Mouse (Mus musculus): ENCODE measurements at regions not wholly inside any gene's neighbourhood (a gene's known extent, or its start where the extent isn't known, plus 50 kb on each side); places are given as distances from the start of the nearest gene placed in this dataset.

- no peak for DNase-seq (ENCODE audit: low read depth)
Observed at GRCm38 (mm10) chr12:14415543-14416181, 263.8 kb upstream of the Fam84a start.

- no peak for DNase-seq (ENCODE audit: low read depth)
Observed at GRCm38 (mm10) chr12:14411102-14411501, 259.2 kb upstream of the Fam84a start.

GRCm38 (mm10) chr12:14405796-14406195 lies 253.9 kb upstream of the Fam84a start:
- no peak for DNase-seq (ENCODE audit: low read depth)

- no peak for DNase-seq (ENCODE audit: low read depth)
Observed at GRCm38 (mm10) chr12:14376211-14376610, 224.4 kb upstream of the Fam84a start.

- no peak for DNase-seq (ENCODE audit: low read depth)
Observed at GRCm38 (mm10) chr12:14338244-14338799, 186.5 kb upstream of the Fam84a start.

GRCm38 (mm10) chr12:14337813-14338212 lies 186.0 kb upstream of the Fam84a start:
- DNase-seq (ENCODE audit: low read depth), result no peak

GRCm38 (mm10) chr12:14318693-14319092 lies 166.8 kb upstream of the Fam84a start:
- DNase-seq (ENCODE audit: low read depth), result no peak

GRCm38 (mm10) chr12:14316392-14316791 lies 164.5 kb upstream of the Fam84a start:
- no peak for DNase-seq (ENCODE audit: low read depth)

GRCm38 (mm10) chr12:14315780-14316179 lies 163.9 kb upstream of the Fam84a start:
- peak; percentile 36 for DNase-seq (ENCODE audit: low read depth)

GRCm38 (mm10) chr12:14302366-14302930 lies 150.6 kb upstream of the Fam84a start:
- no peak for DNase-seq (ENCODE audit: low read depth)

GRCm38 (mm10) chr12:14301676-14302365 lies 150.0 kb upstream of the Fam84a start:
- DNase-seq (ENCODE audit: low read depth), result no peak

- DNase-seq (ENCODE audit: low read depth), result no peak
Observed at GRCm38 (mm10) chr12:14292083-14292482, 140.2 kb upstream of the Fam84a start.

- no peak for DNase-seq (ENCODE audit: low read depth)
Observed at GRCm38 (mm10) chr12:14287657-14288056, 135.8 kb upstream of the Fam84a start.

- no peak for DNase-seq (ENCODE audit: low read depth)
Observed at GRCm38 (mm10) chr12:14286676-14287075, 134.8 kb upstream of the Fam84a start.

- DNase-seq (ENCODE audit: low read depth), result no peak
Observed at GRCm38 (mm10) chr12:14285870-14286535, 134.1 kb upstream of the Fam84a start.

- no peak for DNase-seq (ENCODE audit: low read depth)
Observed at GRCm38 (mm10) chr12:14283106-14283692, 131.3 kb upstream of the Fam84a start.

GRCm38 (mm10) chr12:14275265-14275664 lies 123.4 kb upstream of the Fam84a start:
- no peak for DNase-seq (ENCODE audit: low read depth)

GRCm38 (mm10) chr12:14274796-14275195 lies 122.9 kb upstream of the Fam84a start:
- DNase-seq (ENCODE audit: low read depth), result no peak

- DNase-seq (ENCODE audit: low read depth), result no peak
Observed at GRCm38 (mm10) chr12:14271216-14271615, 119.4 kb upstream of the Fam84a start.

- no peak for DNase-seq (ENCODE audit: low read depth)
Observed at GRCm38 (mm10) chr12:14261102-14261501, 109.2 kb upstream of the Fam84a start.

GRCm38 (mm10) chr12:14260288-14260687 lies 108.4 kb upstream of the Fam84a start:
- DNase-seq (ENCODE audit: low read depth), result no peak

GRCm38 (mm10) chr12:14253336-14253735 lies 101.5 kb upstream of the Fam84a start:
- no peak for DNase-seq (ENCODE audit: low read depth)
